Mouse (Mus musculus) spleen, postnatal 10 days (tissue): ENCODE data around the gene Speer4c.
"Not testable (repeated sequence)": the region's sequence is repeated elsewhere in the genome, so short reads cannot be mapped to it uniquely, and the experiment has no call there.

Source experiments
- DNase-seq, 2 experiments: peaks; one replicate each; pipeline ENCODE4 v3.0.0; 2021 to 2022; ENCODE audit warnings: low spot score in 2 of 2

Speer4c gene

DNA sequence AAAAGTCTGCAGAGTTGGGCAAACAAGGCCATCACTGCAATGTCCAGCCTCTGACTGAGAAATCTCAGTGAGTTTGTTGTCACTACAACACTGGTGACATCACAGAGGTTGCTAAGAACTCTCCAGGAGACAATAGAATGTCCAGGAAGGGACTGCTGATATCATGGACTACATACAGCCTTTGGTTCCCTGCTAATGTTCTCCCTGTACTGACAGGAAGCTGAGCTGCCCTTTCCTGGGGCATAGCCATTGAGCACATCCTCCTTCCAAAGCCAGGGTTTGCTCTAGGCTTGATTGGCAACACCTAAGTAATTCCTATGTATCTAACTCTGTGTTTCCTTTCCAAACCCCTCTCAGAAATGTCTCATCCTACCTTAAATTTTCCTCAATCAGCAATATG lies at the start of gene Speer4c:
Speer4c (minus strand) TSS at position 101 of the 400 bp plus-strand sequence.
- not testable (repeated sequence) for DNase-seq

- DNase-seq: no peak
These were observed 33.6 kb upstream of the Speer4c start for GRCm38 (mm10) chr5:15747478-15748255.

DNA sequence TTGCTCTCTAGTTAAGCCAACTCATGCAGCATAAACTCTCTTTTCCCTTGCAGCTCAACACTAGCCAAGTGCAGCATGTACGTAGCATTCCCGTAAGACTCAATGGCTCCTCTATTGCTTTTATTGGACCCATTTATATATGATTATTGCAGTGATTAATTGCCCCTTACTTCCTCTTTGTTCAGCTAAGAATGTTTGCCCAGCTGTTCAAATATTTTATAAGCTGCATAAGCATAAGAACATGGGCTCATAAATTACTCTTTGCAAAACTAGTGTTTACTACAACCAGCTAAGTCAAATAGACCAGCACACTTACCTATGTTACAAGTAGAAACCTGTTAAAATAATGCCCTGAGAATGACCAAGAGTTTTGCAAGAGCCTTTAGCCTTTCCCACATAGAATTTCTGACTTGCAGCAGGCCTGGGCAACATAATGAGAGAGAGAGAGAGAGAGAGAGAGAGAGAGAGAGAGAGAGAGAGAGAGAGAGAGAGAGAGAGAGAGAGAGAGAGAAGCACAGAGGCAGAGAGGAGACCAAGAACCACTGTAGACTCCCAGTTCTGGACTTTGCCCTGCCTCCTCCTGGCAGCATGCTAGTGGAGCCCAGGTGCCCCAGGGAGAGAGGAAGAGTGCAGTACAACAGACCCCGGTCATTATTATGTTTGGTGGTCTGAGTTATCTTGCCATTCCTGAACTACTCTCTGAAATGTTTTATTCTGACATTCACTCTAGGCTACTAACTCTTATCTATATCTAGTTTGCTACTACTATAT lies 20.2 kb upstream of the Speer4c start:
- no peak for DNase-seq

- not testable (repeated sequence) for DNase-seq
These were observed 11.2 kb downstream of the Speer4c start for GRCm38 (mm10) chr5:15702891-15703290.

GRCm38 (mm10) chr5:15697719-15698118 lies 16.4 kb downstream of the Speer4c start:
- DNase-seq: not testable (repeated sequence)

- not testable (repeated sequence) for DNase-seq
These were observed 22.2 kb downstream of the Speer4c start for GRCm38 (mm10) chr5:15691849-15692248.

GRCm38 (mm10) chr5:15690822-15691221 lies 23.2 kb downstream of the Speer4c start:
- not testable (repeated sequence) for DNase-seq

- DNase-seq: not testable (repeated sequence)
These were observed 24.3 kb downstream of the Speer4c start for GRCm38 (mm10) chr5:15689659-15690213.

GRCm38 (mm10) chr5:15688874-15689658 lies 25.0 kb downstream of the Speer4c start:
- DNase-seq: not testable (repeated sequence)

DNA sequence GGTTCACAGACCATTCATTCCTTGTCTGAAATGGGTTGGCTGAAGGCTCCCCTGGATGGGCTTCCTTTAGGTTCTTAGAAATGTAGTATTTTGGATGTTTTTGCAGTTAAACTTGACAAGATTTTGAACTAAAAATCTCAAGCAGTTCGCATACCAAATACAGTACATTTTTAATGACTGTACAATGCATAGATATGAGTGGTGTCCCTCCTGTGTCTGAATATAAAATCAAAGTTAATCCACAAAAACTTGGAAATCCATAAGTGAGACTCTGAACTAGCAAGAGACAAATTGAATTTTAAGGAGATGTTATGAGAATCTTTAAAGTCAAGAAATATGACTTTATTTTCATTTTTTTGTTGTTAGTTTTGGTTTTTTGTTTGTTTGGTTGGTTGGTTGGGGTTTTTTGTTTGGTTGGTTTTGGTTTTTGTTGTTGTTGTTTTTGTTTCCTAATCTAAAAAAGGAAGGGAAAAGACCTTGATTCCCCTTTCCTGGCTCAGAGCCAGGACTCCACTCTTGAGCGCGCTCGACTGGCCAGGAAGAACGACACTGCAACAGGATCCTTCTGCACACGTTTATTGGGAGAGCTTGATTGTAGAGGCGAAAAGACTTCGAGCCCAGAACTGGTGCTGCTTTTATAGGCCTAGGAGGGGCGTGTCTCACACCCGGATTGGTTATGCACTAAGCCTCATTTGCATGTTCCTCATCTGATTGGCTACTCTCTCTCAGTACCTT lies 32.6 kb downstream of the Speer4c start:
- DNase-seq: not testable (repeated sequence)

DNA sequence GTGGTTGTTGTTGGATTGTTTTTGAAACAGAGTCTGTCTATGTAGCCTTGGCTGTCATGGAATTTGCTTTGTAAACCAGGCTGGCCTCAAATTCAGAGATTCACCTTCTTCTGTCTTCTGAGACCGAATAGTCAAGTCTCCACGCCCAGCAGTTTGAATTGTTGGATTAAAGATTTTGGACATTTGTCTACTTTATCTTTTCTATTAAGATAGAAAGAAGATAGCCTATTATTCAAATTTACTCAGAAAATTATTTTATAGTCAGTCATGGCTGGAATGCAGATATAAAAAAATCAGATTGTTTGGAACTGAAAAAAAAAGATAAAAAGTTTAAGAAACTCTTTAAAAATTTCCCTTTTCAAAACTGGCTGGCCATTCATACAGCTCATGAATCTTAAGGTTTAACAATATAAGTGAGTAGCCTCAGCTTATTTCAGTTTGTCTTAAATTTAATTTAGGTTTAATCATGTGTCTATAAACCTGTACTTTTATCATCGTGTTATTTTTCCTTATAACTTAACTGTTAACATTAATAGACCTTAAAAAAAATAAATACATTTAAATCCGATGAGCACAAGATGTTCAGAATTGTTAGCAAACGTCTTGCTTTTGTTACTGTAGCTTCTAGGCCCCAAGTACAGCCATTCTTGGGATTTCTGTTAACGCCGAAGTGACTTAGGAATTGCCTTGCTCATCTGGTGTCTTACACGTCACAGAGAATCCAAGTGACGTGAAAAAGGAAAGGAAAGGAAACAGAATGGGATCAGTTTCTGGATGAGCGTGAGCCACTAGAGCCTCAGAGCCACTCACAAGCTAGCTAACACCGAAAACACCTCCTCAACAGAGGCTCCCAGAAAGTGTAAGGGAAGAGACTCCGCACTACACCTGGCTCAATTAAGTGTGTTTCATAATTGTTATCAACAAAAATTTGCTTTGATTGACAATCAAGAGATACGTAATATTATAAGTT lies 33.8 kb downstream of the Speer4c start:
- not testable (repeated sequence) for DNase-seq

DNA sequence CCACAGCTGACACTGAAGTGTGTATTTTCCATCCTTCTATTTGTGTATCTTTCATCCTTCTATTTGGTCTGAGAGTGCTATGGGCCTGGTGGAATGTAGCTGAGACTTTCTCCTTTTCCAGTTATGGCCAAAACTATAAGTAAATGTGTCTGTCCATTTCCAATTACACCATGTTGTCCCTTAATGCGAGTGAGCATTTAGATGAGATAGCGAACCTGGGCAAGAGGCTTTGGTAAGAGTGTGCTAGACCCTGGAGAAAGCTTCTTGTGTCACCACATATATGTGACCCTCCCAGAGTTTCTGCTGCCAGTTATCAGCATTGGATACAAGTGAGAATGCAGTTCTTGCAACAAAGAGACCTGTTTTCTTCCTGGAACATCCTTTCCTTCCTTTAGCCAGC lies 35.2 kb downstream of the Speer4c start:
- DNase-seq: not testable (repeated sequence)

DNA sequence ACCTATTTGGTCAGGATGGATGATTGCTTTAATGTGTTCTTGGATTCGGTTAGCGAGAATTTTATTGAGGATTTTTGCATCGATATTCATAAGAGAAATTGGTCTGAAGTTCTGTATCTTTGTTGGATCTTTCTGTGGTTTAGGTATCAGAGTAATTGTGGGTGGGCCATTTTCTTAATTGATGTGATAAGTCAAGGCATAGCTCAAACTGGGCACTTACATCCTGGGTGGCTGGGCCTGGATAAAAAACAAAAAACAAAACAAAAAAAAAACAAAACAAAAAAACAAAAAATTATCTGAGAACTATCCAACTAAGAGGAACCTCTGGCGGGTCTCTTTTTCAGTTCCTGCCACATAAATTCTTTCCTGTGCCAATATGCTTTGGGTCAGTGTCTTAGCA lies 36.3 kb downstream of the Speer4c start:
- DNase-seq: not testable (repeated sequence)

GRCm38 (mm10) chr5:15674429-15675244 lies 39.4 kb downstream of the Speer4c start:
- not testable (repeated sequence) for DNase-seq

DNA sequence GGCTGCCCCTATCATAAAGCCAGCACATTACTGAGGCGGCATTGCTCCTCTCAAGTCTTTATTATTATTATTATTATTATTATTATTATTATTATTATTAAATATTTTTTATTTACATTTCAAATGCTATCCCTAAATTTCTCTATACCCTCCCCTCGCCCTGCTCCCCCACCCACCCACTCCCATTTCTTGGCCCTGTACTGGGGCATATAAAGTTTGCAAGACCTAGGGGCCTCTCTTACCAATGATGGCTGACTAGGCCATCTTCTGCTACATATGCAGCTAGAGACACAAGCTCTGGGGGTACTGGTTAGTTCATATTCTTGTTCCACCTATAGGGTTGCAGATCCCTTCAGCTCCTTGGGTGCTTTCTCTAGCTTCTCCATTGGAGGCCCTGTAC lies 40.1 kb downstream of the Speer4c start:
- DNase-seq: not testable (repeated sequence)

DNA sequence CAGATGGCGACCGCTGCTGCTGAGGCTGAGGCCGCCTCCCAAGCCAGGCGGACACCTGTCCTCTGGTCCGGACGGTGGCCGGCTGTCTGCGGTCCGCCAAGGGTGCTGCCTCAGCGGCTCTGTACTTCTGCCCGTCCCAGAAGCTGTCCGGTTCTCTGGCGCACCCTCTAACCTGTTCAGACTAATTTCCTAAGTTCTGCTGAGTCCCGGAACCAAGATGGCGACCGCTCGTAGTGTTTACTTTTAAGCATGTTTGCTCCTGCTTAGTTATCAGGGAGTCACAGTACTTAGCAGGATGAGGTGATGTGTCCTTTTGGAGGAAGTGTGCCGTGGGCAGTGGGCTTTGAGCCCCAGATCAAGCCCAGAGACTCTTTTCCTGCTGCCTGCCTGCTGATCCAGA lies 43.3 kb downstream of the Speer4c start:
- not testable (repeated sequence) for DNase-seq

GRCm38 (mm10) chr5:15663847-15664246 lies 50.2 kb downstream of the Speer4c start:
- DNase-seq: not testable (repeated sequence)
